Mouse (Mus musculus): ENCODE measurements around the gene Gpr137. TPM values are rescaled to one million over a fixed set of nuclear protein-coding genes. Genes with fewer than 3 reads are reported as not detected.

Gpr137 gene
- 34.1 TPM for polyA plus RNA-seq (2014; fragmentation: Illumina TruSeq; extraction: RNeasy Lipid Tissue Mini Kit (QIAGEN cat#74804); ENCODE audit: insufficient read depth, low read depth, low replicate concordance)

GRCm38 (mm10) chr19:6942249-6942691 lies at the start of gene Gpr137:
TSS of gene Gpr137 (minus strand) at chr19:6942480.

GRCm38 (mm10) chr19:6987061-6987903 lies 45.0 kb upstream of the Gpr137 start, which contains the start of gene Vegfb:
TSS of gene Vegfb (minus strand) at chr19:6987651.

GRCm38 (mm10) chr19:6980381-6981093 lies 38.3 kb upstream of the Gpr137 start, which contains the start of gene Fkbp2:
TSS of gene Fkbp2 (minus strand) at chr19:6980501.

DNA sequence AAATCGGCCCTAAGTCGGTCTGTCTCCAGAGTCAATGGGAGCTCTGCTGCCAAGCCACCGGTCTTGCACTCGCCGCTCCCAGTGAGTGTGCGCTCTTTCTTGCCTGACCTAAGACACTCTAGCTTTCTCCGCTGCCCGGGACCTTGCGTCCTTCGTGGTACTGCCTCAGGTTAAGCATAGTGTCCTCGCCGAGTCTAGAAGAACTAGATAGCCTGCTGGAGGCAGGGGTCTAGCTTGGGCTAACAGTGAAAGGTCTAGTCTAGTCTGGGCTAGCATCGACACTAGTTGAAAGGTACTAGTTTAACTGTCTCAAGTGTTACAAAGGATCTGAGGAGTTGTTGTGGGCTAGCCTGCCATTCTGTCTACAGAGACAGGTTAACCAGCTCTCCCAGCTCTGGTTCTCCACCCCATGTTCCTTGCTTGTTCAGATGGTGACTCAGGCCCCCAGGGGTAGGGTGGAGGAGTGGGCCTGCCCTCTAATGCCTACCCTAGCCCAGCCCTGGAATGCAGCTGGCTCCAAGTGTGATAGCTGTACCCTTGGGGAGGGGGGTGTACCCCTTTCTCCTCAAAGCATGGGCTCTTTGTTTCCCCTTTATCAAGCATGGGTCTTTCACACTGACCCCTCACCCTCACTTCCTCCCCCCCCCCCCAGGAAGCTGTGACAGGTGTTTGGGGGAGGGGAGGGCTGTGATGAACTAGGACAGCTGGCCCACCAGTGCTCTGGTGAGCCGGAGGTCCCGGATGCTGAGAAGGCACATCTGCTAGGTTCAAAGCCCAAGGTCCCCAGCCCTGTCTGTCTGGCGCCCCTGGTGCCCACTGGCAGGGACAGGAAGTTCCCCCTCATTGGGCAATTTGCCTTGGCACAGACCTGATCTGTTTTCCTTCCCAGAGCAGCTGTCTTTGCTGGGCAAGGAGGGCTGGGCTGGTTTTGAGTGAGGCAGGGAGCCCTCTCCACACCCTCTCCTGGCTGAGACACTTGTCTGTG lies 33.5 kb upstream of the Gpr137 start, which contains the start of gene Plcb3:
Gene Plcb3 (minus strand): TSS at position 934 of the 985 bp plus-strand sequence.

GRCm38 (mm10) chr19:6974211-6975205 lies 32.2 kb upstream of the Gpr137 start, which contains the start of gene Ppp1r14b:
TSS of gene Ppp1r14b (plus strand) at chr19:6974968.

GRCm38 (mm10) chr19:6941372-6942248 lies 670 bp downstream of the Gpr137 start, which contains the start of gene Bad:
TSS of gene Bad (plus strand) at chr19:6941861.

GRCm38 (mm10) chr19:6934195-6934977 lies 7.9 kb downstream of the Gpr137 start, which contains the start of gene Kcnk4:
TSS of gene Kcnk4 (minus strand) at chr19:6934515.

GRCm38 (mm10) chr19:6925307-6925573 lies 17.0 kb downstream of the Gpr137 start, which contains the start of gene Catsperz:
TSS of gene Catsperz (minus strand) at chr19:6925380.

GRCm38 (mm10) chr19:6921647-6922567 lies 20.4 kb downstream of the Gpr137 start, which contains the start of gene Esrra:
TSS of gene Esrra (minus strand) at chr19:6921813.

DNA sequence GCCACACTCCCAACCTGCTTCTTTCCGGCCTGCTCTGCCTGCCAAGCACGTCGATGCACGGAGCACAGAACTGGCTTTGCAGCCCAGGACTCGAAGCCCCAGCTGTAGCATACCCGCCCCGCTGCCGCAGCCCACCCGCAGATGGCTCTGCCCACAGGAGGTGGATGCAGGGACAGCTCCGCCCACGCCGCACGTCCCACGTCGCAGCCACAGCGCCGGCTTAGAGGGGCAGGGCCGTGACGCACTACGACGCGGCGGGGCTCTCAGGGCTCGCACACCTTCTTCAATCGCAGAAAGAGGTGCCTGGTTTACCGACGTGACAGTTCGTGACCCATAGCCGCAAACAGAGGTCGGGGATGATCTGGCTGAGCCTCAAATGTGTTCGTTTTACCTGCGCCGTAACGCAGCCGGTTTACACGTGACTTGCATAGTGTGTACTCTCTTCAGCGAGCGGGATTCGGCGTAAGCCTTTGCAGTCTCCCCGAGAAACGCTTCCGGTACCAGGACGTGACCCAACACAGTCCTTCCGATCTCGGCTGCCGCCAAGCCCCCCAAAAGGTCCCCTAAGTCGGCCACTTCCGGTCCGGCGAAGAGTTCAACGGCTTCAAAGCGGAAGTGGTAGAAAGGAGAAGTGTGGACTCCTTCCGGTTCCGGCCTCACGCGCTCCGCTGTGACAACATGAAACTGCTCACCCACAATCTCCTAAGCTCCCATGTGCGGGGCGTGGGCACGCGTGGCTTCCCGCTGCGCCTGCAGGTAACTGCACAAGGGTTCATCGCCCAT lies 32.6 kb downstream of the Gpr137 start, which contains the start of the genes Trmt112 and Prdx5:
Gene Trmt112 (plus strand): TSS at position 192 of the 783 bp plus-strand sequence.
Gene Prdx5 (minus strand): TSS at position 600 of the 783 bp plus-strand sequence.

Other genes starting within 250 kb of the Gpr137 start
- gene Rps6ka4, start 101.8 kb downstream of the Gpr137 start, polyA plus RNA-seq (2014; fragmentation: Illumina TruSeq; extraction: RNeasy Lipid Tissue Mini Kit (QIAGEN cat#74804); ENCODE audit: insufficient read depth, low read depth, low replicate concordance), result 16.7 TPM
- gene Ccdc88b, start 84.3 kb downstream of the Gpr137 start, polyA plus RNA-seq (2014; fragmentation: Illumina TruSeq; extraction: RNeasy Lipid Tissue Mini Kit (QIAGEN cat#74804); ENCODE audit: insufficient read depth, low read depth, low replicate concordance), result 4.5 TPM
- 74.6 TPM for gene Trmt112, start 32.8 kb downstream of the Gpr137 start, polyA plus RNA-seq (2014; fragmentation: Illumina TruSeq; extraction: RNeasy Lipid Tissue Mini Kit (QIAGEN cat#74804); ENCODE audit: insufficient read depth, low read depth, low replicate concordance)
- gene Prdx5, start 32.4 kb downstream of the Gpr137 start, polyA plus RNA-seq (2014; fragmentation: Illumina TruSeq; extraction: RNeasy Lipid Tissue Mini Kit (QIAGEN cat#74804); ENCODE audit: insufficient read depth, low read depth, low replicate concordance), result 254 TPM
- 24.6 TPM for gene Esrra, start 20.7 kb downstream of the Gpr137 start, polyA plus RNA-seq (2014; fragmentation: Illumina TruSeq; extraction: RNeasy Lipid Tissue Mini Kit (QIAGEN cat#74804); ENCODE audit: insufficient read depth, low read depth, low replicate concordance)
- gene Catsperz, start 17.1 kb downstream of the Gpr137 start, polyA plus RNA-seq (2014; fragmentation: Illumina TruSeq; extraction: RNeasy Lipid Tissue Mini Kit (QIAGEN cat#74804); ENCODE audit: insufficient read depth, low read depth, low replicate concordance), result 0.68 TPM
- gene Kcnk4, start 8.0 kb downstream of the Gpr137 start, polyA plus RNA-seq (2014; fragmentation: Illumina TruSeq; extraction: RNeasy Lipid Tissue Mini Kit (QIAGEN cat#74804); ENCODE audit: insufficient read depth, low read depth, low replicate concordance), result not detected
- gene Bad, start 619 bp downstream of the Gpr137 start, polyA plus RNA-seq (2014; fragmentation: Illumina TruSeq; extraction: RNeasy Lipid Tissue Mini Kit (QIAGEN cat#74804); ENCODE audit: insufficient read depth, low read depth, low replicate concordance), result 59.7 TPM
- gene Ppp1r14b, start 32.5 kb upstream of the Gpr137 start, polyA plus RNA-seq (2014; fragmentation: Illumina TruSeq; extraction: RNeasy Lipid Tissue Mini Kit (QIAGEN cat#74804); ENCODE audit: insufficient read depth, low read depth, low replicate concordance), result 61.9 TPM
- 31.5 TPM for gene Plcb3, start 34.0 kb upstream of the Gpr137 start, polyA plus RNA-seq (2014; fragmentation: Illumina TruSeq; extraction: RNeasy Lipid Tissue Mini Kit (QIAGEN cat#74804); ENCODE audit: insufficient read depth, low read depth, low replicate concordance)
- 111 TPM for gene Fkbp2, start 38.0 kb upstream of the Gpr137 start, polyA plus RNA-seq (2014; fragmentation: Illumina TruSeq; extraction: RNeasy Lipid Tissue Mini Kit (QIAGEN cat#74804); ENCODE audit: insufficient read depth, low read depth, low replicate concordance)
- 24.8 TPM for gene Vegfb, start 45.2 kb upstream of the Gpr137 start, polyA plus RNA-seq (2014; fragmentation: Illumina TruSeq; extraction: RNeasy Lipid Tissue Mini Kit (QIAGEN cat#74804); ENCODE audit: insufficient read depth, low read depth, low replicate concordance)
- 24.8 TPM for gene Dnajc4, start 50.1 kb upstream of the Gpr137 start, polyA plus RNA-seq (2014; fragmentation: Illumina TruSeq; extraction: RNeasy Lipid Tissue Mini Kit (QIAGEN cat#74804); ENCODE audit: insufficient read depth, low read depth, low replicate concordance)
- gene Nudt22, start 53.6 kb upstream of the Gpr137 start, polyA plus RNA-seq (2014; fragmentation: Illumina TruSeq; extraction: RNeasy Lipid Tissue Mini Kit (QIAGEN cat#74804); ENCODE audit: insufficient read depth, low read depth, low replicate concordance), result 13.9 TPM
- 8.8 TPM for gene Trpt1, start 53.7 kb upstream of the Gpr137 start, polyA plus RNA-seq (2014; fragmentation: Illumina TruSeq; extraction: RNeasy Lipid Tissue Mini Kit (QIAGEN cat#74804); ENCODE audit: insufficient read depth, low read depth, low replicate concordance)
- gene Fermt3, start 77.0 kb upstream of the Gpr137 start, polyA plus RNA-seq (2014; fragmentation: Illumina TruSeq; extraction: RNeasy Lipid Tissue Mini Kit (QIAGEN cat#74804); ENCODE audit: insufficient read depth, low read depth, low replicate concordance), result 17.2 TPM
- gene Stip1, start 97.5 kb upstream of the Gpr137 start, polyA plus RNA-seq (2014; fragmentation: Illumina TruSeq; extraction: RNeasy Lipid Tissue Mini Kit (QIAGEN cat#74804); ENCODE audit: insufficient read depth, low read depth, low replicate concordance), result 69.0 TPM
- gene Macrod1, start 114.3 kb upstream of the Gpr137 start, polyA plus RNA-seq (2014; fragmentation: Illumina TruSeq; extraction: RNeasy Lipid Tissue Mini Kit (QIAGEN cat#74804); ENCODE audit: insufficient read depth, low read depth, low replicate concordance), result 22.1 TPM
- 0.06 TPM for gene Flrt1, start 163.2 kb upstream of the Gpr137 start, polyA plus RNA-seq (2014; fragmentation: Illumina TruSeq; extraction: RNeasy Lipid Tissue Mini Kit (QIAGEN cat#74804); ENCODE audit: insufficient read depth, low read depth, low replicate concordance)

Measured in lung, adult 10 weeks (tissue).